Mouse (Mus musculus) skeletal muscle tissue, adult 2 months (tissue): Measurements from ENCODE around the gene Samd15.

ENCODE experiments used
- DNase-seq: peaks from one replicate; pipeline ENCODE4 v3.0.0-alpha.2; 2012; ENCODE audit warnings: low read depth, low spot score

Gene Samd15

DNA sequence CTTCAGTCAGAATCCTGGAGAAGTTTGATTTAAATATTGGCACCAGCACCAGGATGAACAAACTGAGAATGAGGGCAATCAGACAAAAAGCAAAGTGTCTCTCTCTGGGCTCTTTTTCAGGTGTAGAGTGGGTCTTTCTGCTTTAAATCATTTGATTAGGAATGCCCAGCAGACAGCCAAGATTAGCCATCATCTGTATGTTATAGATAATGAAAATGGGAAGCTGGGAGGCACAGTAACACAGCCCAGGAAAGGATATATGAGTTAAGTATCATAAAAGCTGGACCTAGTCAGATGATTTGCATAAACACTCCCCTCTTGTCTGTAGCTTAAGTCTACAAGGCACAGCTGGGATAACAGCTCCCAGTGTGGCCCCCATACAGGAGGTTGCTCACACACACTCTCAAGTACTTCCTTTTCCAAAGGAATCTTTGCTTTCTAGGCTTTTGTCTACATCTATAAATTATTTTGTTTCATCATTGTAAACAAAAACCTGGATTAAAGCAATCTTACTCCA, 30.9 kb downstream of the Samd15 start:
- no peak for DNase-seq

DNA sequence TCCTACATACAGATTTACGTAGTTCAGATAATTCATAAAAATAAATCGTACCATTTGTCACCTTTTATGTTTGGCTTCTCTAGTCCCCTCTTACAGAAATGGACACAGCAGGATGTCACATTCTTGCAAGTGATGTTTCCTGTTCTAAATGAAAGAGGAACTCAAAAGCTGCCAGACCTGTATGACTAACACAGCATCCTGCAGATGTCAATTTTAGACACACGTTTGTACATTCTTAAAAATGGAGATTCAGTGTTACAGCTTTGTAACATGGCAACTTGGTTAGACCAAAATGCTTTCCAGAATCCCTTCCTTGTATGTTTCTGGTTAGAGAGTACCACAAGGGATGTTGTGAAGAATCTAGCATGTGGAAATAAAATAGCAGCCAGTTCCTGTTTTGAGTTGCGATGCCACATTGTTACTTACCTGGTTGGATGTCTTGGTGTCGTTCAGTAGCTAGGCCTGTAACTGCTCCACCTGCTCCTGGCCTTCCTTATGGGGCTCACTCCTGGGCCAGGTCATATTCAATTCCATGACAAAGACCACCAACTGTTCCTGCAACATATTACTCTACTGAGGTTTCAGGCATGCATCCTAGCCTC, 37.5 kb downstream of the Samd15 start:
- DNase-seq = no peak

DNA sequence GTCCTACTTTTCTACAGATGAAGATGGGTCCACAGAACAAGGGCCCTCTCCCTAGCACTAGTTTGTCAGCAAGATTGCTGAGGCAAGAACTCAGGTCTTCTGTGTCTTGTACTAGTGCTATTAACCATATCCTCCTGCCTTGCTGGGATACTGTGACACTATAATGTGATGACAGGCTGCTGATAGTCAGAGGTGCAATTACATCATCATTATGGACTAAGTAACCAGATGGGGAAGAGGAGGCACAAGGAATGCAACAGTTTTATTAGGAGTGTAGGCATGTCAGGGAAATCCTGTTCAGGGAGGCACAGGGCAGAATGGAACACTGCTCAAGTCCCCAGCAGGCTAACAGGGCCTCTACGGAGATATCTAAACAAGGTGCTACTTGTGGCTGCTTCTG, 39.1 kb downstream of the Samd15 start, which contains the start of gene Noxred1:
Gene Noxred1, minus strand, starts transcription at position 101 of the 400 bp plus-strand sequence.
- no peak for DNase-seq

DNA sequence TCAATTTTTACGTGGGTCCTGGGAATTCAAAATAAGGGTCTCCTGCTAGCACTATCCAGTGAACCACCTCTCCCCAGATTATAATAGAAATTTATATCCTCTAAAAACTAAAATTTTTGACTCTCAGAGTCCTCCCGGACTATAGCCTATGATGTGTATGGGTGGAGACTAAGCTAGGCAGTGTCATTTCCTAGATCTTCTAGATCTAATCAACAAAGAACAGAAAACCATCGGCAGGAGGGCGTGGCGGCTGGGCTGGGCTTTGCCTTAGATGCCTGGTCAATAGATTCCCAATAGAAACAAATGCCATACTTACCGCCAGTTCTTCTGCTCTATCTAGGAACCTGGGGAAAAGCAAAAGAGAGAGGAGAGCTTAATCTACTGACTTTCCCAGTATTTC, 50.6 kb downstream of the Samd15 start:
- no peak for DNase-seq

DNA sequence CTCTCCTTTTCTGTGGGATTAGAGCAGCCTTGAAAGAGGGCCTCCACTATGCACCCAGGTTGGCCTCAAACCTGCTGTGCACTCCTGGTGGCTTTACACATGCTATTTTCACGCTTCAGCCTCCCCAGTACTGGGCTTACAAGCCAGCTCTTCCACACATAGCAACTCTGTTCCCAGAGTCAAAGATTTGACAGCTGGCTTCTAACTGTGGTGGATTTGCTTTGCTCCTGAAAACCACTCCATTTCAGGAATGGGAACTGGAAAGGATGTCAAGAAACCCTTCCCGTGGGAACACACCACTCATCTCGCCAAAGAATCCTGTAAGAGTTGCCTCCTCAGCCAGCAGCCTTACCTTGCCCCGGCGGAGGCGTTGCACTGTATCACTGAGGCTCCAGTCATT, 54.4 kb downstream of the Samd15 start:
- DNase-seq = no peak

DNA sequence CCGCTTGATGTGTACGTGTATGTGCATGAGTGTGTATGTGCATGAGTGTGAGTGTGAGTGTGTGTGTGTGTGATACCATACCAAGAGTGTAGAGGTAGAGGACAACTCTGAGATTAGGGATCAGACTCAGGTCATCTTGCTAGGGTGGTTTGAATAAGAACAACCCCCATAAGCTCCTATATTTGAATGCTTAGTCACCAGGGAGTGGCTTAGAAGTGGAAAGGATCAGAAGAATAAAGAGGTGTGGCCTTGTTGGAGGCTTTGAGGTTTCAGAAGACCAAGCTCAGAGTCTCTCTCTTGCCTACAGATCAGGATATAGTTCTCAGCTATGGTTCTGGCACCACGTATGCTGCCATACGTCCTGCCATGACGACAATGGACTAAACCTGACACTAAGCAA, 57.1 kb downstream of the Samd15 start:
- DNase-seq = no peak

DNA sequence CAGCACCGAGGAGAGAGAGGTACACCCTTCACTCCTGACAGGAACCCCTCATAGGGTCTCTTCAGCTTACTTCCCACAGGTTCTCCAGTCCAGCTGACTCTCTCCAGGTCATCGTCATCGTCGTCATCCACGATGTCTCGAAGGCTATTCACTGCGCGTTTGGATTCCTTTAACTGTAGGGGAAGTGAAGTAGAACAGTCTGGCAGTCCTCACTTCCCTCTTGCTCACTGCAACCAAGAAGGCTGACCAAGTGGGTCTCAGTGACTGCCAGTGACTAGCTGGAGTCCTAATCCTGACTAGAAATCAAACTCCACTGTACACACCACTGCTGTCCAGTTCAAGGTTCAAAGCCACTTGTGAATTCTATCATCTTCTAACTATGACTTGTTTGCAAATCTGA, 61.0 kb downstream of the Samd15 start:
- DNase-seq = no peak
